Mouse (Mus musculus): ENCODE results near the gene Pigo. TPM values are rescaled to one million over a fixed set of nuclear protein-coding genes. Genes with fewer than 3 reads are reported as not detected.
"Not testable (repeated sequence)": the region's sequence is repeated elsewhere in the genome, so short reads cannot be mapped to it uniquely, and the experiment has no call there.

The Pigo gene
- polyA plus RNA-seq, 1 experiment from 2014 or later: 13.8 TPM

GRCm38 (mm10) chr4:42999451-43000140 lies 26.0 kb downstream of the Pigo start:
- peak overlapping the region; percentile 83 for H3K4me2 ChIP-seq
- H3K4me1 ChIP-seq: peaks cover 23% of the 10 kb centered on the region
- peak overlapping the region; percentile 98 for H3K9ac ChIP-seq
- under 1% methylated on average over 51 of the region's 51 CpGs for WGBS
- peak; percentile 80 for ATAC-seq (ENCODE audit: extremely low read depth, insufficient number of reproducible peaks, low FRiP score, low TSS enrichment)
- no peaks in the 10 kb centered on the region for H3K27me3 ChIP-seq (replicated peaks)
- peak overlapping the region; percentile 100 for H3K27ac ChIP-seq (replicated peaks)
- H3K9me3 ChIP-seq: no peaks in the 10 kb centered on the region
- H3K4me3 ChIP-seq: peak overlapping the region; percentile 97
- H3K36me3 ChIP-seq: peaks cover 40% of the 10 kb centered on the region

GRCm38 (mm10) chr4:42998022-42998421 lies 27.6 kb downstream of the Pigo start:
- Histone ChIP-seq H3K27ac (replicated peaks) (peak overlapping the region; percentile 100), H3K9ac (peak overlapping the region; percentile 98), H3K9me3 (no peaks in the 10 kb centered on the region), H3K4me1 (peaks cover 23% of the 10 kb centered on the region), H3K4me2 (peak overlapping the region; percentile 83), H3K4me3 (peak overlapping the region; percentile 97), H3K36me3 (peaks cover 52% of the 10 kb centered on the region), H3K27me3 (replicated peaks) (no peaks in the 10 kb centered on the region)
- no peak for ATAC-seq (ENCODE audit: extremely low read depth, insufficient number of reproducible peaks, low FRiP score, low TSS enrichment)
- WGBS: 43% methylated on average over 2 of the region's 2 CpGs

GRCm38 (mm10) chr4:42988296-42988695 lies 37.3 kb downstream of the Pigo start:
- Histone ChIP-seq H3K4me1 (no peaks in the 10 kb centered on the region), H3K4me3 (no peak overlapping the region), H3K27ac (replicated peaks) (no peak overlapping the region), H3K27me3 (replicated peaks) (no peaks in the 10 kb centered on the region), H3K9ac (no peak overlapping the region), H3K4me2 (no peak overlapping the region), H3K9me3 (no peaks in the 10 kb centered on the region), H3K36me3 (peaks cover 98% of the 10 kb centered on the region)
- no peak for ATAC-seq (ENCODE audit: extremely low read depth, insufficient number of reproducible peaks, low FRiP score, low TSS enrichment)
- WGBS: 82% methylated on average over 1 of the region's 1 CpGs

- H3K9me3 ChIP-seq; H3K27ac ChIP-seq (replicated peaks); H3K9ac ChIP-seq; H3K27me3 ChIP-seq (replicated peaks); H3K4me3 ChIP-seq; H3K4me1 ChIP-seq; H3K4me2 ChIP-seq; ATAC-seq (ENCODE audit: extremely low read depth, insufficient number of reproducible peaks, low FRiP score, low TSS enrichment): not testable (repeated sequence)
- WGBS: 91% methylated on average over 8 of the region's 8 CpGs
- peaks cover 97% of the 10 kb centered on the region for H3K36me3 ChIP-seq
Measured at GRCm38 (mm10) chr4:42980467-42980866, 45.2 kb downstream of the Pigo start.

- Histone ChIP-seq H3K4me3 (no peak overlapping the region), H3K27ac (replicated peaks) (no peak overlapping the region), H3K9me3 (no peaks in the 10 kb centered on the region), H3K4me2 (no peak overlapping the region), H3K36me3 (peaks cover 75% of the 10 kb centered on the region), H3K27me3 (replicated peaks) (no peaks in the 10 kb centered on the region), H3K4me1 (peaks cover 15% of the 10 kb centered on the region), H3K9ac (no peak overlapping the region)
- no peak for ATAC-seq (ENCODE audit: extremely low read depth, insufficient number of reproducible peaks, low FRiP score, low TSS enrichment)
- 88% methylated on average over 4 of the region's 4 CpGs for WGBS
Measured at GRCm38 (mm10) chr4:42978062-42978461, 47.6 kb downstream of the Pigo start.

GRCm38 (mm10) chr4:42973868-42974267 lies 51.8 kb downstream of the Pigo start:
- Histone ChIP-seq H3K4me3 (no peak overlapping the region), H3K27me3 (replicated peaks) (no peaks in the 10 kb centered on the region), H3K9me3 (no peaks in the 10 kb centered on the region), H3K36me3 (peaks cover 33% of the 10 kb centered on the region), H3K27ac (replicated peaks) (peak overlapping the region; percentile 30; the same call in 1 of the 2 replicates), H3K9ac (peak overlapping the region; percentile 53), H3K4me1 (peaks cover 16% of the 10 kb centered on the region), H3K4me2 (no peak overlapping the region)
- WGBS: 51% methylated on average over 5 of the region's 5 CpGs
- ATAC-seq (ENCODE audit: extremely low read depth, insufficient number of reproducible peaks, low FRiP score, low TSS enrichment): no peak

- no peak overlapping the region for H3K4me3 ChIP-seq
- peaks cover 24% of the 10 kb centered on the region for H3K36me3 ChIP-seq
- ATAC-seq (ENCODE audit: extremely low read depth, insufficient number of reproducible peaks, low FRiP score, low TSS enrichment): no peak
- no peaks in the 10 kb centered on the region for H3K27me3 ChIP-seq (replicated peaks)
- peaks cover 16% of the 10 kb centered on the region for H3K4me1 ChIP-seq
- no peaks in the 10 kb centered on the region for H3K9me3 ChIP-seq
- no peak overlapping the region for H3K27ac ChIP-seq (replicated peaks)
- WGBS: 64% methylated on average over 4 of the region's 4 CpGs
- no peak overlapping the region for H3K9ac ChIP-seq
- H3K4me2 ChIP-seq: no peak overlapping the region
Measured at GRCm38 (mm10) chr4:42972952-42973351, 52.7 kb downstream of the Pigo start.

- Histone ChIP-seq H3K4me3 (no peak within 1 kb of the TSS), H3K36me3 (no peaks in the 10 kb centered on the region), H3K4me1 (peaks cover 24% of the 10 kb centered on the region), H3K4me2 (no peak within 1 kb of the TSS), H3K9ac (no peak within 1 kb of the TSS), H3K27ac (replicated peaks) (no peak within 1 kb of the TSS), H3K9me3 (no peaks in the 10 kb centered on the region), H3K27me3 (replicated peaks) (0 out of 2 replicates have a peak, but pooled peaks cover 3% of the 10 kb centered on the region)
- no peak for ATAC-seq (ENCODE audit: extremely low read depth, insufficient number of reproducible peaks, low FRiP score, low TSS enrichment)
- 87% methylated on average over 4 of the region's 4 CpGs for WGBS
Measured at GRCm38 (mm10) chr4:42969304-42969703, 56.3 kb downstream of the Pigo start, which contains the start of gene 1700022I11Rik. Gene 1700022I11Rik, plus strand, starts transcription at chr4:42969604.

Other genes with a start within 250 kb of the Pigo start
- 0.05 TPM in 1 of 2 replicates, not detected in the other for gene Fam205a1, start 171.9 kb downstream of the Pigo start, polyA plus RNA-seq (2015; fragmentation: Nextera tagmentation; extraction: Ambion mirVana)
- 0.06 and 0.13 TPM in 2 replicates for gene Gm12394, start 169.0 kb downstream of the Pigo start, polyA plus RNA-seq (2015; fragmentation: Nextera tagmentation; extraction: Ambion mirVana)
- 0.20 and 0.23 TPM in 2 replicates for gene Fam205c, start 151.6 kb downstream of the Pigo start, polyA plus RNA-seq (2015; fragmentation: Nextera tagmentation; extraction: Ambion mirVana)
- gene Phf24, start 109.2 kb downstream of the Pigo start, polyA plus RNA-seq (2015; fragmentation: Nextera tagmentation; extraction: Ambion mirVana): 3.7 and 4.0 TPM in 2 replicates
- gene Dnajb5, start 76.0 kb downstream of the Pigo start, polyA plus RNA-seq (2015; fragmentation: Nextera tagmentation; extraction: Ambion mirVana): 12.2 and 14.3 TPM in 2 replicates
- gene 1700022I11Rik, start 56.2 kb downstream of the Pigo start, polyA plus RNA-seq (2015; fragmentation: Nextera tagmentation; extraction: Ambion mirVana): 0.51 and 0.57 TPM in 2 replicates
- 459 and 479 TPM in 2 replicates for gene Vcp, start 25.3 kb downstream of the Pigo start, polyA plus RNA-seq (2015; fragmentation: Nextera tagmentation; extraction: Ambion mirVana)
- gene Fancg, start 15.3 kb downstream of the Pigo start, polyA plus RNA-seq (2015; fragmentation: Nextera tagmentation; extraction: Ambion mirVana): 10.8 and 11.0 TPM in 2 replicates
- 211 and 238 TPM in 2 replicates for gene Stoml2, start 5.9 kb upstream of the Pigo start, polyA plus RNA-seq (2015; fragmentation: Nextera tagmentation; extraction: Ambion mirVana)
- gene Fam214b, start 20.4 kb upstream of the Pigo start, polyA plus RNA-seq (2015; fragmentation: Nextera tagmentation; extraction: Ambion mirVana): 14.8 and 15.5 TPM in 2 replicates
- gene Unc13b, start 33.1 kb upstream of the Pigo start, polyA plus RNA-seq (2015; fragmentation: Nextera tagmentation; extraction: Ambion mirVana): 9.7 and 10.2 TPM in 2 replicates
- 0.08 and 0.15 TPM in 2 replicates for gene Atp8b5, start 241.3 kb upstream of the Pigo start, polyA plus RNA-seq (2015; fragmentation: Nextera tagmentation; extraction: Ambion mirVana)